Mouse (Mus musculus): Measurements from ENCODE around the gene Elfn1. TPM values are rescaled to one million over a fixed set of nuclear protein-coding genes. Genes with fewer than 3 reads are reported as not detected.

Gene Elfn1
- polyA plus RNA-seq, 1 experiment from 2014 or later: 0.09 TPM

GRCm38 (mm10) chr5:139888624-139889023 lies 19.1 kb upstream of the Elfn1 start:
- Histone ChIP-seq H3K9ac (replicated peaks; ENCODE audit: low read depth, low read length) (no peak overlapping the region), H3K4me1 (ENCODE audit: control insufficient read depth, insufficient read depth, low read length) (no peaks in the 10 kb centered on the region), H3K27me3 (ENCODE audit: control insufficient read depth, insufficient read depth, low read length) (no peaks in the 10 kb centered on the region), H3K27ac (ENCODE audit: low read length) (no peak overlapping the region), H3K9me3 (ENCODE audit: control insufficient read depth, low read depth, low read length) (no peaks in the 10 kb centered on the region), H3K4me3 (ENCODE audit: low read depth, low read length) (no peak overlapping the region), H3K36me3 (ENCODE audit: control insufficient read depth, insufficient read depth, low read length) (no peaks in the 10 kb centered on the region), H3K4me2 (replicated peaks; ENCODE audit: low read depth, low read length) (no peak overlapping the region)
- 22% methylated on average over 3 of the region's 3 CpGs for WGBS
- no peak for ATAC-seq (ENCODE audit: insufficient number of reproducible peaks, insufficient read depth, low FRiP score, low read depth)

DNA sequence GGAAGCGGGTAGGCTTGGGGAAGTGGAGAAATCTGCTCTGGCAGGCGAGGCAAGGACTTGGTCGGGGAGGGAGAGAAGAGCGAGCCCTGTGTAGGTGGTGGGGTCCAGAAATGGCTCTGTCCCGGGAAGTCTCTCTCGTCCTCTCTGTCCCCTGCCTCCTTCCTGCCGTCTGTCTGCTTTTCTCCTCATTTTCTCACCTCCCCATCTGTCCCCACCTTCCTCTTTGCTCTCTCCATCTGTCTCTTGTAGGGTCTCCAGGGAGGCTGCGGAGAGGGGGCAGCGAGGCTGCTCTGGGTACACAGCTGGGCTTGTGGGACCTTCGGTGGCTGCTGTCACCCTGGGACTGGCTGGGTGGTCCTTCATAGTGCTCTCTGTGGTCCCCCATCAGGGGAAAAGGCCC lies 18.4 kb upstream of the Elfn1 start:
- Histone ChIP-seq H3K9ac (replicated peaks; ENCODE audit: low read depth, low read length) (no peak overlapping the region), H3K4me3 (ENCODE audit: low read depth, low read length) (no peak overlapping the region), H3K4me1 (ENCODE audit: control insufficient read depth, insufficient read depth, low read length) (no peaks in the 10 kb centered on the region), H3K27me3 (ENCODE audit: control insufficient read depth, insufficient read depth, low read length) (no peaks in the 10 kb centered on the region), H3K27ac (ENCODE audit: low read length) (no peak overlapping the region), H3K4me2 (replicated peaks; ENCODE audit: low read depth, low read length) (no peak overlapping the region), H3K36me3 (ENCODE audit: control insufficient read depth, insufficient read depth, low read length) (no peaks in the 10 kb centered on the region), H3K9me3 (ENCODE audit: control insufficient read depth, low read depth, low read length) (no peaks in the 10 kb centered on the region)
- no peak for ATAC-seq (ENCODE audit: insufficient number of reproducible peaks, insufficient read depth, low FRiP score, low read depth)
- WGBS: 52% methylated on average over 10 of the region's 10 CpGs

GRCm38 (mm10) chr5:139892326-139892994 lies 15.3 kb upstream of the Elfn1 start:
- ATAC-seq (ENCODE audit: insufficient number of reproducible peaks, insufficient read depth, low FRiP score, low read depth): no peak
- no peaks in the 10 kb centered on the region for H3K9me3 ChIP-seq (ENCODE audit: control insufficient read depth, low read depth, low read length)
- no peak overlapping the region for H3K4me3 ChIP-seq (ENCODE audit: low read depth, low read length)
- no peak overlapping the region for H3K4me2 ChIP-seq (replicated peaks; ENCODE audit: low read depth, low read length)
- H3K27me3 ChIP-seq (ENCODE audit: control insufficient read depth, insufficient read depth, low read length): no peaks in the 10 kb centered on the region
- no peak overlapping the region for H3K27ac ChIP-seq (ENCODE audit: low read length)
- 31% methylated on average over 5 of the region's 5 CpGs for WGBS
- no peak overlapping the region for H3K9ac ChIP-seq (replicated peaks; ENCODE audit: low read depth, low read length)
- H3K36me3 ChIP-seq (ENCODE audit: control insufficient read depth, insufficient read depth, low read length): no peaks in the 10 kb centered on the region
- H3K4me1 ChIP-seq (ENCODE audit: control insufficient read depth, insufficient read depth, low read length): no peaks in the 10 kb centered on the region

DNA sequence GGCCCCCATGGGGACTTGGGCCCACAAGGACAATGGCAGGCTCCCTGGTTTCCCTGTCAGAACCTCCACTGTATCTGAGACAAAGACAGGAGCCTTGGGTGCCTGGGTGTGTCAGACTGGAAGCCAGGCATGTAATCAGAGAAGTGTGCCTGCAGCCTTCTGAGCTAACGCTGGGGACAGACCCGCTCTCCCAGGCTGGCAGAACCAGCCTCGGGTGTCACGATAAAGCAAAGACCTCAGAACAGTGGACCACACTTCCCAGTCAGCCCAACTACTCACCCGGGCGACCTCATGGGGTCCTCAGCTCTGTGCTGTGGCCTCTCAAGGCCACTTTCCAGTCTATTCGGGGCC lies 14.8 kb upstream of the Elfn1 start:
- WGBS: 28% methylated on average over 7 of the region's 7 CpGs
- no peaks in the 10 kb centered on the region for H3K9me3 ChIP-seq (ENCODE audit: control insufficient read depth, low read depth, low read length)
- no peak overlapping the region for H3K4me2 ChIP-seq (replicated peaks; ENCODE audit: low read depth, low read length)
- H3K27me3 ChIP-seq (ENCODE audit: control insufficient read depth, insufficient read depth, low read length): no peaks in the 10 kb centered on the region
- no peak overlapping the region for H3K4me3 ChIP-seq (ENCODE audit: low read depth, low read length)
- no peak for ATAC-seq (ENCODE audit: insufficient number of reproducible peaks, insufficient read depth, low FRiP score, low read depth)
- no peaks in the 10 kb centered on the region for H3K36me3 ChIP-seq (ENCODE audit: control insufficient read depth, insufficient read depth, low read length)
- H3K27ac ChIP-seq (ENCODE audit: low read length): no peak overlapping the region
- H3K4me1 ChIP-seq (ENCODE audit: control insufficient read depth, insufficient read depth, low read length): no peaks in the 10 kb centered on the region
- no peak overlapping the region for H3K9ac ChIP-seq (replicated peaks; ENCODE audit: low read depth, low read length)

GRCm38 (mm10) chr5:139894025-139894508 lies 13.7 kb upstream of the Elfn1 start:
- Histone ChIP-seq H3K4me3 (ENCODE audit: low read depth, low read length) (no peak overlapping the region), H3K9ac (replicated peaks; ENCODE audit: low read depth, low read length) (no peak overlapping the region), H3K27me3 (ENCODE audit: control insufficient read depth, insufficient read depth, low read length) (no peaks in the 10 kb centered on the region), H3K4me2 (replicated peaks; ENCODE audit: low read depth, low read length) (no peak overlapping the region), H3K9me3 (ENCODE audit: control insufficient read depth, low read depth, low read length) (no peaks in the 10 kb centered on the region), H3K4me1 (ENCODE audit: control insufficient read depth, insufficient read depth, low read length) (peaks cover 4% of the 10 kb centered on the region; the same call in 1 of the 2 replicates), H3K36me3 (ENCODE audit: control insufficient read depth, insufficient read depth, low read length) (no peaks in the 10 kb centered on the region), H3K27ac (ENCODE audit: low read length) (no peak overlapping the region)
- ATAC-seq (ENCODE audit: insufficient number of reproducible peaks, insufficient read depth, low FRiP score, low read depth): no peak
- 54% methylated on average over 12 of the region's 12 CpGs for WGBS

DNA sequence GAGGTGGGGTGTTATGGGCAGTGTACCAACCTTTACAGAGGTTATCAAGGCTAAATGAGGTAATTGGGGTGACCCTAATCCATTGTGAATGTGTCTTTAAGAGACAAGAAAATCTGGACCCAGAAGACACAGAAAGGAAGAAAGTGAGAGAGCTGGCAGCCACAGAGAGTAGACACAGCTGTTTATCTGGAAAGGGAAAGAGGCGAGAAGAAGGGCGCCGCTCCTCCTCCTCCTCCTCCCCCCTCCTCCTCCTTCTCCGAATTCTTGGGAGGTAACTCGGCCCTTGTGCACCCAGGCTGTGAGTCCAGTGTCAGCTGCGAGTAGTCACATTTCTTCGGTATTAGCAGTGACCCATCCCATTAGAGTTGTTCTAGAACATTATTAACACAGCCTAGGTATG lies 8.7 kb upstream of the Elfn1 start:
- H3K36me3 ChIP-seq (ENCODE audit: control insufficient read depth, insufficient read depth, low read length): no peaks in the 10 kb centered on the region
- no peak overlapping the region for H3K9ac ChIP-seq (replicated peaks; ENCODE audit: low read depth, low read length)
- H3K9me3 ChIP-seq (ENCODE audit: control insufficient read depth, low read depth, low read length): no peaks in the 10 kb centered on the region
- no peak overlapping the region for H3K4me3 ChIP-seq (ENCODE audit: low read depth, low read length)
- 14% methylated on average over 7 of the region's 7 CpGs for WGBS
- no peak overlapping the region for H3K4me2 ChIP-seq (replicated peaks; ENCODE audit: low read depth, low read length)
- H3K27me3 ChIP-seq (ENCODE audit: control insufficient read depth, insufficient read depth, low read length): no peaks in the 10 kb centered on the region
- no peak for ATAC-seq (ENCODE audit: insufficient number of reproducible peaks, insufficient read depth, low FRiP score, low read depth)
- peaks cover 6% of the 10 kb centered on the region; the same call in 1 of the 2 replicates for H3K4me1 ChIP-seq (ENCODE audit: control insufficient read depth, insufficient read depth, low read length)
- H3K27ac ChIP-seq (ENCODE audit: low read length): no peak overlapping the region

- Histone ChIP-seq H3K36me3 (ENCODE audit: control insufficient read depth, insufficient read depth, low read length) (no peaks in the 10 kb centered on the region), H3K4me3 (ENCODE audit: low read depth, low read length) (no peak overlapping the region), H3K27ac (ENCODE audit: low read length) (no peak overlapping the region), H3K9ac (replicated peaks; ENCODE audit: low read depth, low read length) (no peak overlapping the region), H3K4me1 (ENCODE audit: control insufficient read depth, insufficient read depth, low read length) (peaks cover 26% of the 10 kb centered on the region; the same call in 1 of the 2 replicates), H3K27me3 (ENCODE audit: control insufficient read depth, insufficient read depth, low read length) (peaks cover 40% of the 10 kb centered on the region), H3K4me2 (replicated peaks; ENCODE audit: low read depth, low read length) (no peak overlapping the region), H3K9me3 (ENCODE audit: control insufficient read depth, low read depth, low read length) (no peaks in the 10 kb centered on the region)
- WGBS: 71% methylated on average over 5 of the region's 5 CpGs
- no peak for ATAC-seq (ENCODE audit: insufficient number of reproducible peaks, insufficient read depth, low FRiP score, low read depth)
Measured at GRCm38 (mm10) chr5:139905121-139905520, 2.6 kb upstream of the Elfn1 start.

DNA sequence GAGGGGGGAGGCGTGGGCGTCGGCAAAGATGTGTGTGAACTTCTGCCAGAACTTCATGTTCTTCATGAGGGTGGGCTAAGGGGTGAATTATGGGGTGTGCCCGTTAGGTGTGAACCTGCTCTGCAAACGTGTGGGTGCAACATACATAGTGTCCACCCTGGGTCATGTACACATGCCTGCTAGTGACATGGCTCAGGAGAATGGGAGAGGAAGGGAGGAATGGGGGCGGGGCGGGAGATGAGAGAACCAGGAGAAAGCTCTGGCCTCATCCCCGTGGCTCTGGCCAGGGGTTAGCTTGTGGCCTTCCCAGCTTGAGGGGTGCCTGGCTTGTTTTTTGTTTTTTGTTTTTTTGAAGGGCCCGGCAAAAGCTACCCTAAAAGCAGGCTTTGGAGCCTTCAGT lies 1.2 kb upstream of the Elfn1 start:
- Histone ChIP-seq H3K9me3 (ENCODE audit: control insufficient read depth, low read depth, low read length) (no peaks in the 10 kb centered on the region), H3K4me3 (ENCODE audit: low read depth, low read length) (no peak overlapping the region), H3K9ac (replicated peaks; ENCODE audit: low read depth, low read length) (no peak overlapping the region), H3K36me3 (ENCODE audit: control insufficient read depth, insufficient read depth, low read length) (no peaks in the 10 kb centered on the region), H3K4me2 (replicated peaks; ENCODE audit: low read depth, low read length) (no peak overlapping the region), H3K27me3 (ENCODE audit: control insufficient read depth, insufficient read depth, low read length) (peaks cover 54% of the 10 kb centered on the region), H3K4me1 (ENCODE audit: control insufficient read depth, insufficient read depth, low read length) (peaks cover 29% of the 10 kb centered on the region), H3K27ac (ENCODE audit: low read length) (no peak overlapping the region)
- ATAC-seq (ENCODE audit: insufficient number of reproducible peaks, insufficient read depth, low FRiP score, low read depth): no peak
- 23% methylated on average over 9 of the region's 9 CpGs for WGBS

DNA sequence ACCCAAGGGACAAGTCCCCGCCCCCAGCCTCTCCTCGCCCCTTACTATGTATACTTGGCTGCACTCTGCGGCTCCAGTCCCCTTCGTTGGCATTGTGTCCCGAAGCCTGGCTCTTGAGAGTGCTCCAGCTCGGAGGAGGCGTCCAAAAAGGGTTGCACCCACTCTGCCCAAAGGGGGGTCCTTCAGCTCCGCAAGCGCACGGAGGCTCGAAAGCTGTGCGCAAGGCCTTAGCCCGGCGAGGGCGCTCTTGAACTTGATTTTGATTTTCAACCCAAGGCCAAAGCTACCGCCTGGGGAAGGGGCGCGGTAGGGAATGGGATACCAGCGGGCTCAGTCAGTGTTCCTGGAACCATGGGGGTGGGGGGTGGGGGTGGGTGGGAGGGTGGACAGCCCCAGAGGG lies 502 bp upstream of the Elfn1 start:
- Histone ChIP-seq H3K9ac (replicated peaks; ENCODE audit: low read depth, low read length) (no peak overlapping the region), H3K4me1 (ENCODE audit: control insufficient read depth, insufficient read depth, low read length) (peaks cover 35% of the 10 kb centered on the region), H3K27me3 (ENCODE audit: control insufficient read depth, insufficient read depth, low read length) (peaks cover 62% of the 10 kb centered on the region), H3K4me3 (ENCODE audit: low read depth, low read length) (peak overlapping the region; percentile 59), H3K4me2 (replicated peaks; ENCODE audit: low read depth, low read length) (peak overlapping the region; percentile 99), H3K9me3 (ENCODE audit: control insufficient read depth, low read depth, low read length) (no peaks in the 10 kb centered on the region), H3K36me3 (ENCODE audit: control insufficient read depth, insufficient read depth, low read length) (no peaks in the 10 kb centered on the region), H3K27ac (ENCODE audit: low read length) (no peak overlapping the region)
- no peak for ATAC-seq (ENCODE audit: insufficient number of reproducible peaks, insufficient read depth, low FRiP score, low read depth)
- WGBS: 1% methylated on average over 19 of the region's 19 CpGs
